Mouse (Mus musculus) ES-Bruce4 (cell line): ENCODE results near the gene Slc16a14. TPM values are rescaled to one million over a fixed set of nuclear protein-coding genes. Genes with fewer than 3 reads are reported as not detected.

Source experiments
- H3K27ac ChIP-seq: 2 replicates; pipeline ENCODE4 v1.5.1; 2012; ENCODE audit warnings: low read length, inconsistent platforms; ENCODE audit not compliant: insufficient read depth
- H3K27me3 ChIP-seq: 2 replicates; pipeline ENCODE4 v1.6.1; 2012; ENCODE audit warnings: mild to moderate bottlenecking, low read length, inconsistent platforms; ENCODE audit not compliant: control insufficient read depth, poor library complexity, insufficient read depth, severe bottlenecking
- H3K36me3 ChIP-seq: 2 replicates; pipeline ENCODE4 v1.6.1; 2012; ENCODE audit warnings: inconsistent platforms, mild to moderate bottlenecking, low read length, moderate library complexity; ENCODE audit not compliant: control insufficient read depth, poor library complexity, insufficient read depth, severe bottlenecking
- H3K4me1 ChIP-seq: one replicate; pipeline ENCODE4 v1.8.1; 2011; ENCODE audit warnings: low read length; ENCODE audit not compliant: control insufficient read depth, insufficient read depth
- H3K4me3 ChIP-seq: 2 replicates; pipeline ENCODE4 v1.5.1; 2011; ENCODE audit warnings: low read depth, mild to moderate bottlenecking, low read length
- H3K9ac ChIP-seq: 2 replicates; pipeline ENCODE4 v1.6.1; 2012; ENCODE audit warnings: low read depth, mild to moderate bottlenecking, inconsistent platforms; ENCODE audit not compliant: poor library complexity, severe bottlenecking
- H3K9me3 ChIP-seq: replicated peaks from 2 replicates; pipeline ENCODE4 v1.6.1; 2012; ENCODE audit warnings: mild to moderate bottlenecking, low read length, inconsistent platforms; ENCODE audit not compliant: control insufficient read depth, poor library complexity, insufficient read depth, severe bottlenecking
- CTCF ChIP-seq: IDR thresholded peaks from one replicate; pipeline ENCODE4 v1.8.1; 2011; ENCODE audit warnings: low read depth, low read length
- EP300 ChIP-seq: IDR thresholded peaks from 2 replicates; pipeline ENCODE4 v1.6.1; 2011; ENCODE audit warnings: low read depth, low read length; ENCODE audit not compliant: insufficient read depth
- POLR2A ChIP-seq: IDR thresholded peaks from one replicate; pipeline ENCODE4 v1.8.1; 2011; ENCODE audit warnings: low read length; ENCODE audit not compliant: insufficient read depth
- polyA plus RNA-seq: library from polyadenylated mRNA; stranded (reverse); fragments of >200 nt; gene quantifications from 2 replicates; pipeline ENCODE4 v1.2.4, GENCODE M21; 2011; ENCODE audit warnings: low read depth; ENCODE audit not compliant: missing spikeins, insufficient read depth, insufficient read length

Slc16a14 gene
- polyA plus RNA-seq, 1 experiment: 0.54 TPM

DNA sequence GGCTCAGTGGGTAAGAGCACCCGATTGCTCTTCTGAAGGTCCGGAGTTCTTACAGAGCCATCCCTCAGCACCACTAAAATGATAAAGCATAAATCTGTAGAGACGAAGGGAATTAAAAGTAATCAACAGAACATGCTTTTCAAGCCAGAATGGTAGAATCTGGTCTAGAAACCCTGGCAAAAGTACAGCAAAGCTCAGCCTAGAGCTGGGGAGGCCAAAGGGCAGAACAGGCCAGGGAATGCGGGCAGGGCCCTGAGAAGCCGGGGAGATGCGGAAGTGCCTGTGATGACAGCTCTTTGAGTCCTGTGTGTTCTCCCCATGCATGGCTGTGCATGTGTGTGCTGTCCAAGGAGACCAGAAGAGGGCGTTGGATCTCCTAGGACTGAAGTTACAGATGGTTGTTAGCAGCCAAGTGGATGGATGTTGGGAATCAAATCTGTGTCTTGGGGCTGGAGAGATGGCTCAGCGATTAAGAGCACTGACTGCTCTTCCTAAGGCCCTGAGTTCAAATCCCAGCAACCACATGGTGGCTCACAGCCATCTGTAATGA is 55.3 kb downstream of the Slc16a14 start:
- no peak overlapping the region for H3K9ac ChIP-seq
- H3K4me1 ChIP-seq: peaks cover 7% of the 10 kb centered on the region
- H3K4me3 ChIP-seq: no peak overlapping the region
- TF ChIP-seq CTCF (peak; percentile 20), POLR2A (no peak)
- H3K36me3 ChIP-seq: no peaks in the 10 kb centered on the region
- peak overlapping the region; percentile 35; the same call in 1 of the 2 replicates for H3K27ac ChIP-seq
- no peaks in the 10 kb centered on the region for H3K9me3 ChIP-seq
- no peaks in the 10 kb centered on the region for H3K27me3 ChIP-seq

DNA sequence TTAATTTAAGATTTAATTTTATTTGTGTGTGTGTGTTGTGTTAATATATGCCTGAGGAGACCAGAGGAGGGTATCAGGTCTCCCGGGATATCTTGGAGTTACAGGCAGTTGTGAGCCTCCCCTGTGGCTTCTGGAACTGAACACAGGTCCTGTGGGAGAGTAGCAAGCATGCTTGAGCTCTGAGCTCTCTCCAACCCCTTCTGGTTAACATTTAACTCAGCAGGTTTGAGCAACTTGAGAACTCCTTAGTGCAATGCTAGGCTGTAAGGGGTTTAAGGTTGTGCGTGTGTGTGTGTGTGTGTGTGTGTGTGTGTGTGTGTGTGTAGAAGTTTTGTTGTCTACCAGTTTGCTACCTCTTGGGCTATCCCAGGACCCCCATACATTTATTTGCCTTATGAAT is 57.3 kb downstream of the Slc16a14 start:
- Histone ChIP-seq H3K27ac (no peak overlapping the region), H3K4me3 (no peak overlapping the region), H3K9me3 (no peaks in the 10 kb centered on the region), H3K27me3 (no peaks in the 10 kb centered on the region), H3K4me1 (peaks cover 6% of the 10 kb centered on the region), H3K9ac (no peak overlapping the region), H3K36me3 (no peaks in the 10 kb centered on the region)
- TF ChIP-seq EP300: no peak
- TF ChIP-seq CTCF: no peak
- no peak for TF ChIP-seq POLR2A

DNA sequence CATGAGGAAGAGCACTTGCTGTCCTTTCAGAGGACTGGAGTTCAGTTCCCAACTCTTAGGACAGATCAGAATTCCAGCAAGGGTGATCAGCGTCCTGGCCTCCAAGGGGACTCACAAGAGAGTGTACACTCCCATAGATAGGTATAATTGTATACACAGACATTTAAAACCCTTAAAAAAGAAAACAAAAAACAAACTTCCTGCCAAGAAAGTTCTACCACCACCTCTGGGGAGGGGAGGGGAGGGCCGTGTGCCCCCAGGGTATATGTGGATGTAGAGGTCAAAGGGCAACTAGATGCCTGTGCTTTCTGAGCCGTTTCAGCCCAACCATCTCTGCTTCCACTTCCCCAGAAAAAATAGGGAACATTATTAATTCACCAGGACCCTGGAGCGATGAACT is 62.0 kb downstream of the Slc16a14 start:
- Histone ChIP-seq H3K9me3 (no peaks in the 10 kb centered on the region), H3K27ac (peak overlapping the region; percentile 90), H3K4me1 (peaks cover 6% of the 10 kb centered on the region), H3K36me3 (no peaks in the 10 kb centered on the region), H3K9ac (no peak overlapping the region), H3K27me3 (no peaks in the 10 kb centered on the region), H3K4me3 (no peak overlapping the region)
- no peak for TF ChIP-seq CTCF
- peak; percentile 76; the same call in 1 of the 2 replicates for TF ChIP-seq EP300

DNA sequence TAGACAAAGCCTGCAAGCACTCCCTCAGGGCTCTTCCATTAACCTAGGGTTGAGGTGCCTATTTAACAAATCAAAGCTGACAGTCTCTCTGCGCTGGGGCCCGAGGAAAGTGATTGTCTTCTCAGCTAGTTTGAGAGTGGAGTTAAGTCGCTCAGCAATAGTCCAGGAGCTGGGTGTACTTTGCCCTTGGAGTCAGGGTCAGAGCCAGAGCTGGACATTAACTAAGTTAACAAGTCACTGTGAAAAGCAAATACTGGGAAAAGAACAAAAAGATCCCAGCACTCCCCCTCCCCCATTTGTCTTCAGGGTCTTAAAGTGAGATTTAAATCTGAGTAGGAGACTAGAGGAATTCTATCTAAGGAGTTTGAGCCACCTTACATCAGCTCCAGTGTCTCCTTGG is 62.8 kb downstream of the Slc16a14 start:
- TF ChIP-seq EP300 (peak; percentile 86), CTCF (no peak)
- Histone ChIP-seq H3K27me3 (no peaks in the 10 kb centered on the region), H3K9ac (no peak overlapping the region), H3K36me3 (no peaks in the 10 kb centered on the region), H3K4me1 (peaks cover 6% of the 10 kb centered on the region), H3K27ac (peak overlapping the region; percentile 100), H3K4me3 (no peak overlapping the region), H3K9me3 (no peaks in the 10 kb centered on the region)

DNA sequence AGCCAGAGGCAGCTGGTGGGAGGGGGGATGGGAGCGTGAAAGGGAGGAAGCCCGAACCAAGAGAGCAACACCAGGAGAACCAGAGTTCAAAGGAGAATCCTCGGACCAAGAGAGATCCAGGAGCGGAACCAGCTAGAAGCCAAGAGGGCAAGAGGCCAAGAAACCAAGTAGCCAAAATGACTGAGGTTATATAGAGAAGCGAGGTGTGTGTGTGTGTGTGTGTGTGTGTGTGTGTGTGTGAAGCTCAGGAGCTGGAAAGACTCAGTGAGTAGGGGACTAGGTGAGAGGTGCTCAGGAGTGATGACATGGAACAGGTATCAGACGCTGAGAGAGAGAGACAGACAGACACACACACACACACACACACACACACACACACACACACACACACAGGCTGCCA is 63.8 kb downstream of the Slc16a14 start:
- Histone ChIP-seq H3K27me3 (no peaks in the 10 kb centered on the region), H3K27ac (peak overlapping the region; percentile 100), H3K9me3 (no peaks in the 10 kb centered on the region), H3K9ac (peak overlapping the region; percentile 41), H3K4me3 (no peak overlapping the region), H3K36me3 (no peaks in the 10 kb centered on the region), H3K4me1 (peaks cover 6% of the 10 kb centered on the region)
- TF ChIP-seq EP300 (no peak), CTCF (no peak), POLR2A (no peak)

DNA sequence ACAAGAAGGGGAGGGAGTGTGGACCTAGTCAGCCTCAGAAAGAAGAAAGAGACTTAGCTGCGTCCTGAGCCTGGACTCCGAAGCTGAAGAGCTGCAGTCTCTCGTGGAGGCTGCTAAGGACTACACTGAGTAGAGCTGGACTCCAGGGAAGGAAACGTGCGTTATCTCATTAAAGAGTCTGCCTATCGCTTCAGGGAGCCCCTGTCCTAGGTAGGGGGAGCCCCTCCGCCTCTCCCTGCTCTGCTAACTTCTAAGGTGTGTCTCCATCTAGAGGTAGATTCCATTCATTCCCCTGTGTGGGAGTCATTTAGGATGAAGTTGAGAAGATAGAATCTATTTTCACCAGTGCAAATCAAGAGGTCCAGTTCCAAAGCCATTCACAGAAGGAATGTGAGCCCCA is 65.4 kb downstream of the Slc16a14 start:
- peak overlapping the region; percentile 41 for H3K9ac ChIP-seq
- H3K4me1 ChIP-seq: peaks cover 4% of the 10 kb centered on the region
- H3K9me3 ChIP-seq: no peaks in the 10 kb centered on the region
- no peaks in the 10 kb centered on the region for H3K36me3 ChIP-seq
- H3K4me3 ChIP-seq: peak overlapping the region; percentile 61
- no peak for TF ChIP-seq POLR2A
- peak; percentile 50 for TF ChIP-seq CTCF
- TF ChIP-seq EP300: peak; percentile 67
- H3K27ac ChIP-seq: peak overlapping the region; percentile 88
- H3K27me3 ChIP-seq: no peaks in the 10 kb centered on the region
